Mouse (Mus musculus) myocyte (in vitro differentiated cells): Measurements from ENCODE around the gene Sgsm2. TPM values are rescaled to one million over a fixed set of nuclear protein-coding genes. Genes with fewer than 3 reads are reported as not detected.
A peak's percentile ranks its signal among the peaks of the same experiment; 100 is the strongest.

ENCODE experiments used
- H3K27me3 ChIP-seq: one replicate; pipeline ENCODE4 v1.6.1; 2011; ENCODE audit not compliant: control insufficient read depth, insufficient read depth, insufficient read length
- H3K36me3 ChIP-seq: one replicate; pipeline ENCODE4 v1.6.1; 2011; ENCODE audit not compliant: control insufficient read depth, insufficient read depth
- H3K4me2 ChIP-seq: one replicate; pipeline ENCODE4 v1.6.1; 2011; ENCODE audit warnings: low read depth, control low read depth
- H3K4me3 ChIP-seq: one replicate; pipeline ENCODE4 v1.5.1; 2011; ENCODE audit warnings: mild to moderate bottlenecking, control low read depth, moderate library complexity
- H3K79me2 ChIP-seq: one replicate; pipeline ENCODE4 v1.6.1; 2011; ENCODE audit not compliant: control insufficient read depth, insufficient read depth
- H3ac ChIP-seq: one replicate; pipeline ENCODE4 v1.6.1; 2011; ENCODE audit not compliant: control insufficient read depth, insufficient read length
- CEBPB ChIP-seq: IDR thresholded peaks from 2 replicates; pipeline ENCODE4 v1.6.1; 2011; ENCODE audit warnings: mild to moderate bottlenecking, moderate library complexity; ENCODE audit not compliant: poor library complexity, insufficient read depth, severe bottlenecking
- E2F4 ChIP-seq: IDR thresholded peaks from one replicate; pipeline ENCODE4 v1.6.1; 2011; ENCODE audit warnings: mild to moderate bottlenecking, control low read depth, moderate library complexity; ENCODE audit not compliant: insufficient read depth
- MAX ChIP-seq: IDR thresholded peaks from one replicate; pipeline ENCODE4 v1.6.1; 2011; ENCODE audit warnings: low read depth, mild to moderate bottlenecking, control low read depth
- MYOD1 ChIP-seq, 3 experiments: IDR thresholded peaks; one replicate each; pipeline ENCODE4 v1.6.1; 2011; ENCODE audit warnings: control low read depth in 2 of 3, low read depth in 2 of 3, mild to moderate bottlenecking in 2 of 3, moderate library complexity in 1 of 3; ENCODE audit not compliant: insufficient read length in 2 of 3, control insufficient read depth in 1 of 3
- MYOG ChIP-seq, 3 experiments: IDR thresholded peaks; one replicate each; pipeline ENCODE4 v1.6.1; 2011; ENCODE audit warnings: control low read depth in 2 of 3, low read depth in 2 of 3, mild to moderate bottlenecking in 2 of 3; ENCODE audit not compliant: insufficient read length in 2 of 3, control insufficient read depth in 1 of 3, insufficient read depth in 1 of 3
- POLR2A ChIP-seq: IDR thresholded peaks from one replicate; pipeline ENCODE4 v1.6.1; 2011; ENCODE audit warnings: low read depth, mild to moderate bottlenecking, control low read depth, moderate library complexity; ENCODE audit not compliant: insufficient read length
- POLR2AphosphoS2 ChIP-seq: IDR thresholded peaks from one replicate; pipeline ENCODE4 v1.6.1; 2011; ENCODE audit warnings: low read depth, control low read depth; ENCODE audit not compliant: insufficient read length
- REST ChIP-seq: IDR thresholded peaks from one replicate; pipeline ENCODE4 v1.6.1; 2011; ENCODE audit warnings: mild to moderate bottlenecking, control low read depth, moderate library complexity; ENCODE audit not compliant: insufficient read depth, insufficient read length
- SRF ChIP-seq: IDR thresholded peaks from one replicate; pipeline ENCODE4 v1.6.1; 2011; ENCODE audit warnings: low read depth; ENCODE audit not compliant: control insufficient read depth, insufficient read length
- TCF12 ChIP-seq: IDR thresholded peaks from one replicate; pipeline ENCODE4 v1.6.1; 2011; ENCODE audit warnings: mild to moderate bottlenecking, control low read depth; ENCODE audit not compliant: poor library complexity, insufficient read depth, severe bottlenecking
- TCF3 ChIP-seq: IDR thresholded peaks from one replicate; pipeline ENCODE4 v1.6.1; 2011; ENCODE audit warnings: low read depth, control low read depth; ENCODE audit not compliant: insufficient read length
- USF1 ChIP-seq: IDR thresholded peaks from one replicate; pipeline ENCODE4 v1.6.1; 2011; ENCODE audit warnings: low read depth, mild to moderate bottlenecking, control low read depth, moderate library complexity
- polyA plus RNA-seq: library from polyadenylated mRNA; unstranded; fragments of >200 nt; fragmentation: generic; extraction: Trizol; gene quantifications from one replicate; pipeline ENCODE4 v1.2.1, GENCODE M21; 2012; ENCODE audit warnings: missing spikeins

Gene Sgsm2
- polyA plus RNA-seq, 1 experiment, result 12.3 TPM

DNA sequence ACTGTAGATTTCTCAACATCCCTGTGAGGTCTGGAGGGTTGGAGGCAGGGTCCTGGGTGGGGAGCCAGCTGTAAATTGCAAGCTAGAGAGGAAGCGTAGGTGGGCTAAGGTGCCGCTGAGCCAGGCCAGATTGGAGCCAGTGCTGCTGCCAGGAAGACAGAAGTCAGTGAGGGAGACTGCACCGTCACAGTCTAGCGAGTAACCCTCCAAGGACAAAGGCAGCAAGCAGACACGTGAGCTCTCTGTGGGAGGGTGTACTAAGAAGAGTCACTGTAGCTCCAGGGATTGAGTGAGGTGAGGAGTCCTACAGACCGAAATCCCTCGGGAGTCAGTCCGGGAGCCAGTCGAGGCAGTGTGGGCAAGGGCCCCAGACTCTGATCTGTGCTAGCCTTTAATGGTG is 55.5 kb downstream of the Sgsm2 start:
- no peak overlapping the region for H3K4me3 ChIP-seq
- H3ac ChIP-seq, result no peak overlapping the region
- H3K36me3 ChIP-seq, result peaks cover 10% of the 10 kb centered on the region
- no peak overlapping the region for H3K4me2 ChIP-seq
- H3K79me2 ChIP-seq, result peaks cover 13% of the 10 kb centered on the region
- TF ChIP-seq POLR2A (peak; percentile 6), SRF (no peak)
- H3K27me3 ChIP-seq, result no peaks in the 10 kb centered on the region

GRCm38 (mm10) chr11:74840739-74841138 is 56.1 kb downstream of the Sgsm2 start:
- H3K79me2 ChIP-seq, result peaks cover 20% of the 10 kb centered on the region
- H3K27me3 ChIP-seq, result no peaks in the 10 kb centered on the region
- H3K4me3 ChIP-seq, result no peak overlapping the region
- no peak overlapping the region for H3K4me2 ChIP-seq
- no peak overlapping the region for H3ac ChIP-seq
- H3K36me3 ChIP-seq, result peaks cover 9% of the 10 kb centered on the region
- no peak for TF ChIP-seq POLR2AphosphoS2
- TF ChIP-seq POLR2A, result no peak
- TF ChIP-seq MYOG (IDR thresholded peaks at IDR 0.05; ENCODE audit: control insufficient read depth in 1 of 3, insufficient read depth in 1 of 3, insufficient read length in 2 of 3, low read depth in 2 of 3), result no peak
- no peak for TF ChIP-seq REST
- no peak for TF ChIP-seq E2F4
- no peak for TF ChIP-seq MYOD1 (IDR thresholded peaks at IDR 0.05; ENCODE audit: control insufficient read depth in 1 of 3, insufficient read length in 2 of 3, low read depth in 2 of 3)
- TF ChIP-seq USF1, result no peak
- no peak for TF ChIP-seq SRF

DNA sequence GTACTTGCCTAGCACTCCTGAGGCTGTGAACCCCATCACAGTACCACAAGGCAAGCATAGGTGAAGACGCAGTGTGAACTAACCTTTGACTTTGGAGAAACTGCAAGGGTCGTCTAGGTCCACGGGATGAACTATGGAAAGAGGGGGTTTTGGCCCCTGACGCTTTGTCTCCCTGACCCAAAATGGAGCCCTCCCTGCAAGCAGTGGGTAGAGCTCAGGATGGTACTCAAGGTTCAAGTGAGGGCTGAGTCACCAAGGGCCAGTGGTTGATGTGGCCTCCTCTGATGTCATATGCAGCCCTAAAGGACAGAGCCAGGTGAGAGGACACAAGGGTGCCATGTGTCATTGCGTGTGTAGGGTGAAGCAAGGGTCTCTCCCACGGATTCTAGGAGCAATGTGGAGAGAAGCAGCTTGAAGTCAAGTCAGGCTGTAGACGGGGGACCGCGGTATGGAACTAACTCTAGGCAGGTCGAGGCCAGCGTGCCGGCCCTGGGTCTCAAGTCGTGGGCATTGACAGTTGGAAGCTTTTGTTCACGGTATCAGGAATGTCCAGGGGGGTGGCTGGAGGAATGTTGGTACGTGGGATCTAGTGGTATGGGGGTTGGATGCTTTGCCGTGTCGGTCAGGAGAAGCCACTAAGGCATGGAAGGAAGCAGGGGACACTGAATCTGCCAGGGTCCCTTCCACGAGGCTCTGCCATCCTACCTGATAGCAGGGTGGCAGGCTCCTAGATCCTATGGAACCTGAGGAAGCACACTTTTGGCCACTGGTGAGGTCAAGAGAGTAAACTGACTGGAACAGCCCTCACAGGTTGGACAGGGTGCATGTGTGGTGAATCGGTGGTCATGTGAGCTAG is 56.8 kb downstream of the Sgsm2 start:
- no peak overlapping the region for H3K4me3 ChIP-seq
- TF ChIP-seq POLR2A (no peak), MYOG (IDR thresholded peaks at IDR 0.05; ENCODE audit: control insufficient read depth in 1 of 3, insufficient read depth in 1 of 3, insufficient read length in 2 of 3, low read depth in 2 of 3) (no peak), CEBPB (no peak), MYOD1 (IDR thresholded peaks at IDR 0.05; ENCODE audit: control insufficient read depth in 1 of 3, insufficient read length in 2 of 3, low read depth in 2 of 3) (peak in 2 of 3 experiments; percentile 27 to 67)
- peaks cover 26% of the 10 kb centered on the region for H3K79me2 ChIP-seq
- H3K27me3 ChIP-seq, result no peaks in the 10 kb centered on the region
- no peak overlapping the region for H3ac ChIP-seq
- H3K4me2 ChIP-seq, result no peak overlapping the region
- H3K36me3 ChIP-seq, result peaks cover 3% of the 10 kb centered on the region

- TF ChIP-seq MYOD1 (IDR thresholded peaks at IDR 0.05; ENCODE audit: control insufficient read depth in 1 of 3, insufficient read length in 2 of 3, low read depth in 2 of 3), result no peak
- TF ChIP-seq TCF12, result no peak
- no peak for TF ChIP-seq MAX
- no peak for TF ChIP-seq REST
- TF ChIP-seq POLR2AphosphoS2, result no peak
- no peak for TF ChIP-seq SRF
- TF ChIP-seq MYOG (IDR thresholded peaks at IDR 0.05; ENCODE audit: control insufficient read depth in 1 of 3, insufficient read depth in 1 of 3, insufficient read length in 2 of 3, low read depth in 2 of 3), result no peak
- TF ChIP-seq USF1, result no peak
- no peak for TF ChIP-seq TCF3
- TF ChIP-seq CEBPB, result no peak
- TF ChIP-seq E2F4, result no peak
- TF ChIP-seq POLR2A, result no peak
- peak overlapping the region; percentile 38 for H3K4me3 ChIP-seq
- peaks cover 36% of the 10 kb centered on the region for H3K79me2 ChIP-seq
- H3K4me2 ChIP-seq, result peak overlapping the region; percentile 98
- no peaks in the 10 kb centered on the region for H3K27me3 ChIP-seq
- no peaks in the 10 kb centered on the region for H3K36me3 ChIP-seq
- no peak overlapping the region for H3ac ChIP-seq
These were observed 57.9 kb downstream of the Sgsm2 start for GRCm38 (mm10) chr11:74838971-74839370.

DNA sequence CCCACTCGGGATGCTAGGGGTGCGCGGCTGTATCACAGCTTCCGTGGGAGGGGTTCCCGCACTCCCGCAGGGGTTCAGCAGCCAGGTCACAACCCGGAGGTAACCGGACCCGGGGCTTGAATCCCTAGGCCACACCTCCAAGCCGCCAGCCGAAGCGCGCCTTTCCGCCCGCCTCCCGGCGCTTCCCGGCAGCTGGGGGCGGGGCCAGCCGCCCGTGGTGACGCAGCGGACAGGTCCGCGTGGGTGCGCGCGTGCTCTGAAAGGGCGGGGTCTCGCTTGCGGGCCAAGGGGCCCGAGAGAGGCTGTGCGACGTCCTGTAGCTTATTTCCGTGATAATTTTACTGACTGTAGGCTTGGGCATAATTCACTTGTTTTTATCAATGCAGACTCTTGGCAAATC is 58.4 kb downstream of the Sgsm2 start:
- Histone ChIP-seq H3K79me2 (peaks cover 41% of the 10 kb centered on the region), H3ac (peak overlapping the region; percentile 11), H3K36me3 (no peaks in the 10 kb centered on the region), H3K4me2 (peak overlapping the region; percentile 98), H3K4me3 (peak overlapping the region; percentile 38), H3K27me3 (no peaks in the 10 kb centered on the region)
- no peak for TF ChIP-seq POLR2A
- TF ChIP-seq MYOG (IDR thresholded peaks at IDR 0.05; ENCODE audit: control insufficient read depth in 1 of 3, insufficient read depth in 1 of 3, insufficient read length in 2 of 3, low read depth in 2 of 3), result peak in 1 of 3 experiments; percentile 55
- peak in 1 of 3 experiments; percentile 23 for TF ChIP-seq MYOD1 (IDR thresholded peaks at IDR 0.05; ENCODE audit: control insufficient read depth in 1 of 3, insufficient read length in 2 of 3, low read depth in 2 of 3)
- no peak for TF ChIP-seq TCF12
- TF ChIP-seq TCF3, result no peak
- TF ChIP-seq REST, result no peak
- TF ChIP-seq USF1, result no peak
- no peak for TF ChIP-seq SRF
- TF ChIP-seq E2F4, result no peak
- TF ChIP-seq CEBPB, result no peak
- peak; percentile 56 for TF ChIP-seq POLR2AphosphoS2
- no peak for TF ChIP-seq MAX
